Mouse (Mus musculus) small intestine, adult 2 months (tissue): Measurements from ENCODE around the gene Olfr432. TPM values are rescaled to one million over a fixed set of nuclear protein-coding genes. Genes with fewer than 3 reads are reported as not detected.
"Not testable (repeated sequence)": the region's sequence is repeated elsewhere in the genome, so short reads cannot be mapped to it uniquely, and the experiment has no call there.

Experiments used
- H3K27ac ChIP-seq: fragments of 200-500 bp; 2 replicates; pipeline ENCODE4 v1.5.1; 2012; ENCODE audit warnings: low read depth, low read length, control low read depth, inconsistent platforms; ENCODE audit not compliant: insufficient read depth
- H3K27me3 ChIP-seq: fragments of 200-500 bp; 2 replicates; pipeline ENCODE4 v1.6.1; 2012; ENCODE audit warnings: mild to moderate bottlenecking, moderate library complexity, low read length, inconsistent platforms; ENCODE audit not compliant: control insufficient read depth, insufficient read depth
- H3K36me3 ChIP-seq: fragments of 200-500 bp; 2 replicates; pipeline ENCODE4 v1.6.1; 2012; ENCODE audit warnings: mild to moderate bottlenecking, low read length, control low read depth, inconsistent platforms; ENCODE audit not compliant: control insufficient read depth, insufficient read depth
- H3K4me1 ChIP-seq: fragments of 200-500 bp; 2 replicates; pipeline ENCODE4 v1.6.1; 2012; ENCODE audit warnings: low read length, inconsistent platforms, mixed read lengths; ENCODE audit not compliant: control insufficient read depth, insufficient read depth, insufficient read length
- H3K4me3 ChIP-seq: fragments of 200-500 bp; 2 replicates; pipeline ENCODE4 v1.5.1; 2012; ENCODE audit warnings: low read depth, mild to moderate bottlenecking, control low read depth, inconsistent platforms, low read length, moderate library complexity
- CTCF ChIP-seq: fragments of 200-500 bp; IDR thresholded peaks from 2 replicates; pipeline ENCODE4 v1.5.1; 2012; ENCODE audit warnings: low read depth, mild to moderate bottlenecking, control low read depth, inconsistent platforms, low read length, moderate library complexity, mixed read lengths; ENCODE audit not compliant: insufficient replicate concordance, insufficient read length; ENCODE audit errors: extremely low read depth
- POLR2A ChIP-seq: fragments of 200-500 bp; IDR thresholded peaks from 2 replicates; pipeline ENCODE4 v1.6.1; 2012; ENCODE audit warnings: low read depth, mild to moderate bottlenecking, control low read depth, inconsistent platforms, low read length, moderate library complexity
- WGBS: fragments of 180-500 bp; shearing (Covaris S2); methylation state at CpG from one replicate; pipeline ENCODE4 v1.1.7; 2018; 5-methylcytosine and 5-hydroxymethylcytosine counted together
- polyA plus RNA-seq: library from polyadenylated mRNA; depleted of rRNA; stranded (reverse); fragments of >200 nt; gene quantifications from 2 replicates; pipeline ENCODE4 v1.2.3, GENCODE M21; 2012

Olfr432 gene
- polyA plus RNA-seq, 1 experiment = 0.34 TPM

- H3K36me3 ChIP-seq = no peaks in the 10 kb centered on the region
- H3K27ac ChIP-seq = no peak overlapping the region
- H3K4me1 ChIP-seq = no peaks in the 10 kb centered on the region
- 61% methylated on average over 2 of the region's 2 CpGs for WGBS
- TF ChIP-seq CTCF (no peak), POLR2A (no peak)
- H3K4me3 ChIP-seq = no peak overlapping the region
- H3K27me3 ChIP-seq = no peaks in the 10 kb centered on the region
These were observed 4.6 kb upstream of the Olfr432 start for GRCm38 (mm10) chr1:174044431-174044830.

- not testable (repeated sequence) for H3K4me1 ChIP-seq, H3K36me3 ChIP-seq, H3K4me3 ChIP-seq, H3K27ac ChIP-seq, H3K27me3 ChIP-seq
- WGBS = 74% methylated on average over 6 of the region's 6 CpGs
These were observed 778 bp upstream of the Olfr432 start for GRCm38 (mm10) chr1:174048227-174048626.

- not testable (repeated sequence) for H3K27ac ChIP-seq, H3K27me3 ChIP-seq, H3K4me1 ChIP-seq, H3K4me3 ChIP-seq, H3K36me3 ChIP-seq
- 65% methylated on average over 4 of the region's 4 CpGs for WGBS
These were observed 352 bp downstream of the Olfr432 start for GRCm38 (mm10) chr1:174049357-174049756.

- Histone ChIP-seq H3K36me3 (no peaks in the 10 kb centered on the region), H3K27me3 (no peaks in the 10 kb centered on the region), H3K4me3 (no peak overlapping the region), H3K4me1 (no peaks in the 10 kb centered on the region), H3K27ac (no peak overlapping the region)
- WGBS = 90% methylated on average over 4 of the region's 4 CpGs
- TF ChIP-seq CTCF = no peak
- TF ChIP-seq POLR2A = no peak
These were observed 1.5 kb downstream of the Olfr432 start for GRCm38 (mm10) chr1:174050532-174050931.

- no peak overlapping the region for H3K27ac ChIP-seq
- H3K4me1 ChIP-seq = no peaks in the 10 kb centered on the region
These were observed 2.5 kb downstream of the Olfr432 start for GRCm38 (mm10) chr1:174051515-174051914.

GRCm38 (mm10) chr1:174051931-174052536 lies 3.0 kb downstream of the Olfr432 start:
- H3K36me3 ChIP-seq = no peaks in the 10 kb centered on the region
- H3K27ac ChIP-seq = no peak overlapping the region
- 80% methylated on average over 5 of the region's 5 CpGs for WGBS
- TF ChIP-seq CTCF (no peak), POLR2A (no peak)
- no peaks in the 10 kb centered on the region for H3K27me3 ChIP-seq
- H3K4me3 ChIP-seq = no peak overlapping the region
- H3K4me1 ChIP-seq = no peaks in the 10 kb centered on the region

More at GRCm38 (mm10) chr1:174051515-174051914, 2.5 kb downstream of the Olfr432 start:
- 82% methylated on average over 4 of the region's 4 CpGs for WGBS
- TF ChIP-seq POLR2A (no peak), CTCF (no peak)
- no peaks in the 10 kb centered on the region for H3K36me3 ChIP-seq
- no peak overlapping the region for H3K4me3 ChIP-seq
- no peaks in the 10 kb centered on the region for H3K27me3 ChIP-seq

- no peak overlapping the region for H3K4me3 ChIP-seq
- H3K27me3 ChIP-seq = no peaks in the 10 kb centered on the region
- H3K4me1 ChIP-seq = no peaks in the 10 kb centered on the region
- no peak for TF ChIP-seq CTCF
- TF ChIP-seq POLR2A = no peak
- H3K36me3 ChIP-seq = no peaks in the 10 kb centered on the region
- 79% methylated on average over 3 of the region's 3 CpGs for WGBS
- no peak overlapping the region for H3K27ac ChIP-seq
These were observed 4.0 kb downstream of the Olfr432 start for GRCm38 (mm10) chr1:174052981-174053380.

- Histone ChIP-seq H3K4me1 (no peaks in the 10 kb centered on the region), H3K27me3 (no peaks in the 10 kb centered on the region), H3K36me3 (no peaks in the 10 kb centered on the region), H3K27ac (no peak overlapping the region), H3K4me3 (no peak overlapping the region)
- TF ChIP-seq CTCF (no peak), POLR2A (no peak)
- 66% methylated on average over 2 of the region's 2 CpGs for WGBS
These were observed 6.2 kb downstream of the Olfr432 start for GRCm38 (mm10) chr1:174055248-174055647.
